Mouse (Mus musculus) embryonic facial prominence, embryonic 13.5 days (tissue): ENCODE data around the gene Gm12216. TPM values are rescaled to one million over a fixed set of nuclear protein-coding genes. Genes with fewer than 3 reads are reported as not detected.

Experiments used
- ATAC-seq: fragments of 200-750 bp; cut with Nextera tagmentation; 2 replicates; pipeline ENCODE4 v1.8.0; 2017; ENCODE audit warnings: low read depth; ENCODE audit not compliant: insufficient number of reproducible peaks, insufficient read depth, low FRiP score, low TSS enrichment
- H3K27ac ChIP-seq: fragments of 300-500 bp; sonication (generic); 2 replicates; pipeline ENCODE4 v1.5.1; 2015; ENCODE audit warnings: moderate library complexity, mild to moderate bottlenecking, inconsistent platforms
- H3K27me3 ChIP-seq: fragments of 300-500 bp; sonication (generic); 2 replicates; pipeline ENCODE4 v1.6.1; 2015; ENCODE audit warnings: mild to moderate bottlenecking, inconsistent platforms
- H3K36me3 ChIP-seq: fragments of 300-500 bp; sonication (generic); 2 replicates; pipeline ENCODE4 v1.6.1; 2015; ENCODE audit warnings: mild to moderate bottlenecking, inconsistent platforms
- H3K4me1 ChIP-seq: fragments of 300-500 bp; sonication (generic); 2 replicates; pipeline ENCODE4 v1.6.1; 2015; ENCODE audit warnings: inconsistent platforms
- H3K4me2 ChIP-seq: fragments of 300-500 bp; sonication (generic); 2 replicates; pipeline ENCODE4 v1.6.1; 2015; ENCODE audit warnings: moderate library complexity, mild to moderate bottlenecking, inconsistent platforms
- H3K4me3 ChIP-seq: fragments of 300-500 bp; sonication (generic); 2 replicates; pipeline ENCODE4 v1.5.1; 2015; ENCODE audit warnings: mild to moderate bottlenecking, inconsistent platforms
- H3K9ac ChIP-seq: fragments of 300-500 bp; sonication (generic); 2 replicates; pipeline ENCODE4 v1.6.1; 2015; ENCODE audit warnings: mild to moderate bottlenecking, inconsistent platforms
- H3K9me3 ChIP-seq: fragments of 300-500 bp; sonication (generic); 2 replicates; pipeline ENCODE4 v1.6.1; 2016; ENCODE audit warnings: inconsistent platforms
- WGBS: fragments of 180-500 bp; shearing (Covaris S2); methylation state at CpG from one replicate; pipeline ENCODE4 v1.1.7; 2015; ENCODE audit warnings: mixed read lengths; 5-methylcytosine and 5-hydroxymethylcytosine counted together
- polyA plus RNA-seq: library from polyadenylated mRNA; unstranded; fragments of >200 nt; fragmentation: Nextera tagmentation; extraction: Ambion mirVana; gene quantifications from 2 replicates; pipeline ENCODE4 v1.2.1, GENCODE M21; 2015

Gm12216 gene
- polyA plus RNA-seq, 1 experiment from 2014 or later = not detected

GRCm38 (mm10) chr11:53773087-53773486 lies 86.0 kb downstream of the Gm12216 start, which contains the start of gene Gm17334:
Gene Gm17334 (minus strand): TSS chr11:53773187.
- peaks cover 5% of the 10 kb centered on the region for H3K27me3 ChIP-seq
- no peak for ATAC-seq
- H3K4me1 ChIP-seq = peaks cover 17% of the 10 kb centered on the region
- H3K27ac ChIP-seq = no peak within 1 kb of the TSS
- H3K9ac ChIP-seq = 0 out of 2 replicates have a peak within 1 kb of the TSS, but pooled peaks have one; percentile 21
- 91% methylated on average over 5 of the region's 5 CpGs for WGBS
- H3K9me3 ChIP-seq = no peaks in the 10 kb centered on the region
- H3K4me2 ChIP-seq = no peak within 1 kb of the TSS
- H3K4me3 ChIP-seq = no peak within 1 kb of the TSS
- peaks cover 13% of the 10 kb centered on the region for H3K36me3 ChIP-seq

DNA sequence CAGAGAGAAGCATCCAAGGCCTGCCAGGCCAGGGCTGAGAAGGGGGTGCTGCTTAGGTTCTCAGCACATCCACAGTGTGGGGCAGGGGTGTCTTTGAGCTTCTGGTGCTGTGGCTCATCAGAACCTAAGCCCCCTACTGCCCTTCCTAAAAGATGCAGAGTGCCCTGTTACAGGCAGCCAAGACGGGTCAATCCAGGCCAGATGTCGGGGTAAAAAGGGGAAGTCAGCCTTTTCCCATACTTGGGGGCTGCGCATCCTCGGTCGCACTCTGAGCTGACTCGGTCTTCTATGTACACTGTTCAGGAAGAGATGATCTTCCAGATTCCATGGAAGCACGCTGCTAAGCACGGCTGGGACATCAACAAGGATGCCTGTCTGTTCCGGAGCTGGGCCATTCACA lies 86.5 kb downstream of the Gm12216 start:
- 66% methylated on average over 9 of the region's 9 CpGs for WGBS
- no peak overlapping the region for H3K4me3 ChIP-seq
- peaks cover 5% of the 10 kb centered on the region for H3K27me3 ChIP-seq
- no peak overlapping the region for H3K9ac ChIP-seq
- H3K9me3 ChIP-seq = no peaks in the 10 kb centered on the region
- no peak overlapping the region for H3K27ac ChIP-seq
- no peak for ATAC-seq
- H3K36me3 ChIP-seq = peaks cover 8% of the 10 kb centered on the region
- no peak overlapping the region for H3K4me2 ChIP-seq
- H3K4me1 ChIP-seq = peaks cover 17% of the 10 kb centered on the region

DNA sequence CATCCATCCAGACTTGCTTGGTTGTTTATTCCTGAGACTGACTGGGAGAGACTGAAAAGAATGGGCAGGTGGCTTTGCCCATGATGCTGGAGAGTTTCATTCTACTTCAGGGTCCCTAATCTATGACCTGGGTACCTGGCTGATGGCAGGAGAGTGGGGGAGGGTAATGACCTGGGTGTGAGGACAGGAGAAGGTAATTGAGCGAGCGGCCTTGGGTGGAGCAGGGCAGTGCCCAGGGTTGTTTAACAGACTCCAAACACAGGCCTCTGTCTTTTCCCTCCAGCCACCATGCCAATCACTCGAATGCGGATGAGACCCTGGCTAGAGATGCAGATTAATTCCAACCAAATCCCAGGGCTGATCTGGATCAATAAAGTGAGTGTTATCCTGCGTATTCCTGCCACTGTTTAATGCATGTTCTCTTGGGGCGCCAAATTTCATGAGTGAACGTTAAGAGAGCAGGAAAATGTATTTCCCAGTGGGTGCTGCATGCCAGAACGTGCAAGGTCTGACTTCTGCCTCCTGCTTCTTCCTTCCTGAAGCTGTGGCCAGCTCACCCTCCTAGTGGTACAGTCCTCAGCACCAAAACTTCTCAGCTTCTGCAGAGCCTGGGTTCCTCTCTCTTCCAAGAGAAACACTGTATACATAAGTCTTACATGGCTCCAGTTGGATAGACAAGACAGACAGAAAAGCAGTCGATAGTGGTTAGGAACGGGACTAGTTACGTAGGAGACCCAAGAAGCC lies 87.9 kb downstream of the Gm12216 start:
- Histone ChIP-seq H3K9ac (no peak overlapping the region), H3K4me1 (peaks cover 17% of the 10 kb centered on the region), H3K9me3 (no peaks in the 10 kb centered on the region), H3K4me2 (peak overlapping the region; percentile 79), H3K36me3 (peaks cover 2% of the 10 kb centered on the region), H3K4me3 (peak overlapping the region; percentile 75), H3K27me3 (peaks cover 5% of the 10 kb centered on the region), H3K27ac (no peak overlapping the region)
- 83% methylated on average over 11 of the region's 11 CpGs for WGBS
- no peak for ATAC-seq

DNA sequence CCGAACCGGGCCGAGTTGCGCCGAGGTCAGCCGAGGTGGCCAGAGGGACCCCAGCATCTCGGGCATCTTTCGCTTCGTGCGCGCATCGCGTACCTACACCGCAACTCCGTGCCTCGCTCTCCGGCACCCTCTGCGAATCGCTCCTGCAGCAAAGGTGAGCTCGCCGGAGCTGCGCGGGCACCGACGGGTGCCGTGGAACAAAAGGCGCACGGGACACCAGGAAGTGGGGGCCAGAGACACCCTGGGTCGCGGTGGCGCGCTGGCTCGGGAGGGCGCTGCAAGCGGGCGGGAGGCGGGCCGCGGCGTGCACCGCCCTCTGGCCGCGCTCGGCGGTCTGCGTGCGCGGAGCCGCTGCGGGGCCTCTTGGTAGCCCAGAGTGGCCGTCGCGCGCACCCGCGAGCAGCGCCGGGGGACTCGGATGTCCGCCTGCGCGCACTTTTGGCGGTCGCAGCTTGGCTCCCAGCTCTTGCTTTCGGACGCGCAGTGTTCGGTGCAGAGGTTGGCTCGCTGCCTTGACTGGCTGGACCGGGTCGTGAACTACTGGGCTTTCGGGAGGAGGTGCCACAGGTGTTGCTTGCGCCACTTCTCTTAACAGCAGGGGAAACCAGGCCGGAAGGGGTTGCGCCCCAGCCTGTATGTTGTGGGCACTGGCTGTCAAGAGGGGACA lies 88.8 kb downstream of the Gm12216 start:
- WGBS = under 1% methylated on average over 72 of the region's 75 CpGs
- Histone ChIP-seq H3K4me2 (peak overlapping the region; percentile 79), H3K36me3 (no peaks in the 10 kb centered on the region), H3K9me3 (no peaks in the 10 kb centered on the region), H3K27ac (peak overlapping the region; percentile 76), H3K9ac (peak overlapping the region; percentile 80), H3K27me3 (peaks cover 5% of the 10 kb centered on the region), H3K4me3 (peak overlapping the region; percentile 75), H3K4me1 (peaks cover 13% of the 10 kb centered on the region)
- ATAC-seq = peak; percentile 38

- Histone ChIP-seq H3K27me3 (peaks cover 5% of the 10 kb centered on the region), H3K36me3 (no peaks in the 10 kb centered on the region), H3K27ac (peak within 1 kb of the TSS; percentile 76), H3K4me2 (peak within 1 kb of the TSS; percentile 79), H3K4me3 (peak within 1 kb of the TSS; percentile 75), H3K4me1 (peaks cover 10% of the 10 kb centered on the region), H3K9me3 (no peaks in the 10 kb centered on the region), H3K9ac (peak within 1 kb of the TSS; percentile 80)
- peak; percentile 85 for ATAC-seq
- under 1% methylated on average over 40 of the region's 40 CpGs for WGBS
Observed at GRCm38 (mm10) chr11:53769760-53770124, 89.3 kb downstream of the Gm12216 start, which contains the start of gene Irf1. Gene Irf1 (plus strand): TSS chr11:53770014.

DNA sequence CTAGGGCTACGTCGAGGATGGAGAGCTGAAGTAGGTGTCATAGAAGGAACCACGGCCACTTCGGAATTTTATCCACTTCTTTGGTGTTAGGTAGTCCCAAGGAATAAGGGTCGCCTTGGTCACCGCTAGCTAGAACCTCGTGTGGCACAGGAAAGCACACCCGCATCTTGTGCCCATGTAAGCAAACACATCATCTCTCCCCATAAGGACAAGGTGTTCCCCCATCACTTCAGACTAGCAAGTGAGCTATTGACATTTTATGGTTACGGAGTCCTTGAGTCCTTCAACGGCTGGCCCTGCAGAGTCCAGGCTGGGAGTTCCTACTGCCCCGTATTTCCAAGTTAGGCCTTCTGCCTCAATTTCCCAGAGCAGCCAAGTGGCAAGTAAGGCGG lies 89.9 kb downstream of the Gm12216 start:
- Histone ChIP-seq H3K27ac (no peak overlapping the region), H3K4me1 (peaks cover 15% of the 10 kb centered on the region), H3K36me3 (no peaks in the 10 kb centered on the region), H3K9me3 (no peaks in the 10 kb centered on the region), H3K4me2 (peak overlapping the region; percentile 79), H3K4me3 (peak overlapping the region; percentile 75), H3K27me3 (peaks cover 5% of the 10 kb centered on the region), H3K9ac (peak overlapping the region; percentile 80; the same call in 1 of the 2 replicates)
- ATAC-seq = no peak
- 60% methylated on average over 12 of the region's 12 CpGs for WGBS

- ATAC-seq = no peak
- peak overlapping the region; percentile 79; the same call in 1 of the 2 replicates for H3K4me2 ChIP-seq
- no peak overlapping the region for H3K4me3 ChIP-seq
- no peak overlapping the region for H3K9ac ChIP-seq
- 66% methylated on average over 13 of the region's 13 CpGs for WGBS
- no peak overlapping the region for H3K27ac ChIP-seq
- no peaks in the 10 kb centered on the region for H3K9me3 ChIP-seq
- H3K27me3 ChIP-seq = peaks cover 5% of the 10 kb centered on the region
- H3K36me3 ChIP-seq = no peaks in the 10 kb centered on the region
- H3K4me1 ChIP-seq = peaks cover 21% of the 10 kb centered on the region
Observed at GRCm38 (mm10) chr11:53768422-53769184, 90.5 kb downstream of the Gm12216 start.

GRCm38 (mm10) chr11:53764581-53764980 lies 94.5 kb downstream of the Gm12216 start:
- Histone ChIP-seq H3K4me2 (no peak overlapping the region; the same call in 1 of the 2 replicates), H3K27me3 (peaks cover 13% of the 10 kb centered on the region), H3K4me1 (peaks cover 43% of the 10 kb centered on the region), H3K4me3 (no peak overlapping the region), H3K9me3 (no peaks in the 10 kb centered on the region), H3K9ac (no peak overlapping the region), H3K36me3 (no peaks in the 10 kb centered on the region), H3K27ac (peak overlapping the region; percentile 92)
- 45% methylated on average over 5 of the region's 5 CpGs for WGBS
- ATAC-seq = no peak

DNA sequence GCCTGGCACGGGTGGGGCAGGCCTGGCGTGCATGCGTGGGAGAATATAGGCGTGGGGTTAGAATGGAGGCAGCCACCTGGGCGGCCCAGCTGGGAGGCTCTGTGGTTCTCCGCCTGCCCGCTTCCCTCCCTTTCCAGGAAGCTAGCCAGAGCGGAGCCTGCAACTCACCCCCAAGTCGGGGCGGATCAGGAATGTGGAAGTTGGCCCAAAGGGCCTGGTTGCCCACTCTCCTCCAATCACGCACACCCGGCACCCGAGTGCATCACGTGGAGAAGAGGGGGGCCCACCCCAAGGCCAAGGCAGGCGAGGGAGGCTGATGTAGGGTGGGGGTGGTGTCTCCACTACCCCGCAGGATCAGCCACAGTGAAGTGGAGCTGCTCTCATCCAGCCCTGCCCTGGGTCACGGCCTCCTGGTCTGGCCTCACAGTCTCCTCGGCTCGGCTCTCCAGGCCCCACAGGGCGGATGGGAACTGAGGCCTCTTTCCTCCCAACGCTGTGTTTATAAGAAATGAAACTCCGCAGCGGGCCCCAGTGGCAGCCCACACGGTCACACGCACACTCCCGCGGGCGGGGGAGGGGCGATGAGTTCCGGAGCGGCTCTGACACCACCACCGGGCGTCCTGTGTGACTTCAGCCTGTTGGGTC lies 95.4 kb downstream of the Gm12216 start:
- ATAC-seq = peak; percentile 82
- no peaks in the 10 kb centered on the region for H3K9me3 ChIP-seq
- H3K27ac ChIP-seq = peak overlapping the region; percentile 92
- H3K9ac ChIP-seq = peak overlapping the region; percentile 62
- peak overlapping the region; percentile 41 for H3K4me3 ChIP-seq
- peaks cover 15% of the 10 kb centered on the region for H3K27me3 ChIP-seq
- peaks cover 48% of the 10 kb centered on the region for H3K4me1 ChIP-seq
- WGBS = under 1% methylated on average over 33 of the region's 33 CpGs
- H3K4me2 ChIP-seq = peak overlapping the region; percentile 77
- no peaks in the 10 kb centered on the region for H3K36me3 ChIP-seq

GRCm38 (mm10) chr11:53762827-53763495 lies 96.1 kb downstream of the Gm12216 start:
- Histone ChIP-seq H3K36me3 (no peaks in the 10 kb centered on the region), H3K27me3 (peaks cover 15% of the 10 kb centered on the region), H3K9me3 (no peaks in the 10 kb centered on the region), H3K4me3 (peak overlapping the region; percentile 41), H3K4me1 (peaks cover 48% of the 10 kb centered on the region), H3K27ac (peak overlapping the region; percentile 92), H3K9ac (peak overlapping the region; percentile 62), H3K4me2 (peak overlapping the region; percentile 77)
- ATAC-seq = no peak
- WGBS = 2% methylated on average over 23 of the region's 23 CpGs
